9 mouse cellular contexts compared by ENCODE assay signal in the genomic region with DNA sequence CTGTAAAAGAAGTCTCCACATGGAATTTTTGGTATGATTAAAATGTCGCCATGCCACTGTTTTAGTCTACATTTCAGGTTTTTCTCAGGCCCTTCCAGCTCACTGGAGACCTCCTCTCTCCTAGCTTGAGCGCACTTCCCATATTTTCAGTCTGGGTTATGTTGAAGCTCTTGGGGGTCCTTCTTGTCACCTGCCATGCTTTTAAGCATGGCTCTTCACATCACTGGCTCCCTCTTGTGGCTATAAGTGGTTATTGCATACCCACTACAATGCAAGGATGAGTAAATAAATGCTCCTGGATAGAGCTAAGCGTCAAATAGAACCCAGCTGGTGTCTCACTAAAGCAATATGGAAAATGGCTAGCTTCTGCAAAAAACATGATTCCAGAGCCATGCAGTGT.
DNase-seq lines count a peak whose midpoint lies in the region; ATAC-seq and TF ChIP-seq lines count a peak whose summit lies in the region.
"Had no signal": no experiment of that assay in that cellular context is flagged by ENCODE, and none has a peak within 500 bp of the region (broad histone marks: within the 10 kb centered on the region; RNA-seq: fewer than 3 reads in every experiment).

No protein-coding gene starts in this region.

- no peaks in the 10 kb centered on the region for H3K36me3 ChIP-seq in heart, postnatal 0 days (replicated peaks; ENCODE audit: control insufficient read depth, insufficient read depth, low read length)
- H3K36me3 ChIP-seq: neural tube, embryonic 13.5 days had no signal

- DNase-seq in heart, postnatal 0 days (ENCODE audit: low spot score) = no peak
- DNase-seq in heart, postnatal 14 days = no peak
- DNase-seq in A20 (ENCODE audit: low read depth, low spot score) = peak; percentile 70
- DNase-seq in ZHBTc4 (ENCODE audit: low read depth, low spot score) = peak; percentile 68
- peak; percentile 36 for DNase-seq in lung, postnatal 14 days
- DNase-seq in MN1 (ENCODE audit: low spot score) = no peak

- TF ChIP-seq CTCF in heart, postnatal 0 days (IDR thresholded peaks at IDR 0.05; ENCODE audit: low read depth) = peak; percentile 76

- no peak overlapping the region for H3K9ac ChIP-seq in heart, postnatal 0 days (replicated peaks; ENCODE audit: low read depth, low read length)
- H3K9ac ChIP-seq: neural tube, embryonic 13.5 days had no signal

- no peak overlapping the region for H3K4me2 ChIP-seq in heart, postnatal 0 days (ENCODE audit: low read depth, low read length)
- H3K4me2 ChIP-seq: neural tube, embryonic 13.5 days had no signal

- WGBS in heart, postnatal 0 days = 68% methylated on average over 3 of the region's 3 CpGs

- no peak overlapping the region for H3K4me3 ChIP-seq in heart, postnatal 0 days (ENCODE audit: low read depth, low read length)
- H3K4me3 ChIP-seq: neural tube, embryonic 13.5 days had no signal

- peaks cover 20% of the 10 kb centered on the region; the same call in 1 of the 2 replicates for H3K4me1 ChIP-seq in heart, postnatal 0 days (ENCODE audit: control insufficient read depth, insufficient read depth)
- H3K4me1 ChIP-seq: neural tube, embryonic 13.5 days had no signal

- no peak overlapping the region for H3K27ac ChIP-seq in heart, postnatal 0 days (ENCODE audit: low read depth)
- H3K27ac ChIP-seq: neural tube, embryonic 13.5 days had no signal

- TF ChIP-seq EP300 in heart, postnatal 0 days (IDR thresholded peaks at IDR 0.05; ENCODE audit: low read depth) = no peak

- no peaks in the 10 kb centered on the region for H3K9me3 ChIP-seq in heart, postnatal 0 days (replicated peaks; ENCODE audit: control insufficient read depth, low read length)
- H3K9me3 ChIP-seq: neural tube, embryonic 13.5 days had no signal

- intact Hi-C loops in heart, postnatal 14 days (cut with DNase I) = loop anchor here (2.0 kb wide), 1 partner anchor 21 kb away; no protein-coding TSS in a partner anchor

- H3K27me3 ChIP-seq in heart, postnatal 0 days (ENCODE audit: control insufficient read depth, insufficient read depth, low read length) = no peaks in the 10 kb centered on the region

- ATAC-seq in heart, postnatal 0 days (ENCODE audit: insufficient read depth, low read depth) = no peak
- peak; percentile 70 for ATAC-seq in granulocyte monocyte progenitor cell, adult 5-6 weeks (replicated peaks; ENCODE audit: poor library complexity, severe bottlenecking)
- no peak for ATAC-seq in activated CD4-positive, CD25-positive, alpha-beta regulatory T cell, adult 4 months

Comparison
In these comparisons a context has a peak if more than half of its experiments do, and no peak if none do; other contexts are left out.
1. DNase-seq: peak in A20 (single experiment), ZHBTc4 (single experiment) and lung, postnatal 14 days (single experiment); none in heart, postnatal 0 days (single experiment), heart, postnatal 14 days (0 of 2) and MN1 (single experiment).